Mouse (Mus musculus) erythroblast, embryonic 14.5 days (primary cell): ENCODE measurements around the gene Aox3. TPM values are rescaled to one million over a fixed set of nuclear protein-coding genes. Genes with fewer than 3 reads are reported as not detected.

Source experiments
- H3K27me3 ChIP-seq: 2 replicates; pipeline ENCODE4 v1.6.1; 2012; ENCODE audit warnings: inconsistent platforms; ENCODE audit not compliant: control insufficient read depth
- H3K36me3 ChIP-seq: 2 replicates; pipeline ENCODE4 v1.6.1; 2012; ENCODE audit warnings: mild to moderate bottlenecking, inconsistent platforms; ENCODE audit not compliant: control insufficient read depth
- H3K4me1 ChIP-seq: 2 replicates; pipeline ENCODE4 v1.6.1; 2012; ENCODE audit warnings: inconsistent platforms; ENCODE audit not compliant: control insufficient read depth
- H3K4me3 ChIP-seq: replicated peaks from 2 replicates; pipeline ENCODE3; 2012; ENCODE audit warnings: moderate library complexity, mild to moderate bottlenecking, inconsistent platforms
- H3K9me3 ChIP-seq: 2 replicates; pipeline ENCODE4 v1.6.1; 2012; ENCODE audit warnings: low read length, inconsistent platforms, mixed read lengths; ENCODE audit not compliant: control insufficient read depth
- GATA1 ChIP-seq: IDR thresholded peaks from 2 replicates; pipeline ENCODE4 v1.6.1; 2012; ENCODE audit warnings: low read length, inconsistent platforms, mixed read lengths
- TAL1 ChIP-seq: IDR thresholded peaks from 3 replicates; pipeline ENCODE4 v1.6.1; 2012; ENCODE audit warnings: low read length, inconsistent platforms, mixed read lengths
- polyA plus RNA-seq: library from polyadenylated mRNA; stranded (reverse); fragments of >175 nt; gene quantifications from 2 replicates; pipeline ENCODE4 v1.2.3, GENCODE M21; 2012

The Aox3 gene
- polyA plus RNA-seq: not detected in 2 replicates

DNA sequence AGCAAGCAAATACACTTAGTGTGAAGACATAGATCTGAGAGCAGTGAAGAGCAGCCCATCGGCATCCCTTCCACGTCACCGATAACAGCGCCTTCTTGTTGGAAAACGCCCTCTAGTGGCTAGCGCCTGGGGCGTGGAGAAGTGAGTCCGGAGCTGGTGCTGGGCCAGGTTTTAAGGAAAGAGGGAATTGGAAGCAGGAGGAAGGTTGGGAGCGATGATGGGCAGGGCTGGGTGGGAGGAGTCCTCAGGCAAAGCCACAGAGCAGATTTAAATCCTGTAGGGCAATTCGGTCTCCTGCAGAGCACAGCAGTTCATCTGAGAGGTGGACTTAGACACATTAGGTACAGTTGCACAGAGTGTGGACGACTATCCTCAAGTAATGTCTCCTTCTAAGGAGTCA is at the start of gene Aox3:
TSS of gene Aox3 (plus strand) at position 251 of the 400 bp plus-strand sequence.
- no peak for TF ChIP-seq TAL1
- Histone ChIP-seq H3K9me3 (no peaks in the 10 kb centered on the region), H3K27me3 (no peaks in the 10 kb centered on the region), H3K4me1 (no peaks in the 10 kb centered on the region), H3K4me3 (no peak within 1 kb of the TSS), H3K36me3 (no peaks in the 10 kb centered on the region)

DNA sequence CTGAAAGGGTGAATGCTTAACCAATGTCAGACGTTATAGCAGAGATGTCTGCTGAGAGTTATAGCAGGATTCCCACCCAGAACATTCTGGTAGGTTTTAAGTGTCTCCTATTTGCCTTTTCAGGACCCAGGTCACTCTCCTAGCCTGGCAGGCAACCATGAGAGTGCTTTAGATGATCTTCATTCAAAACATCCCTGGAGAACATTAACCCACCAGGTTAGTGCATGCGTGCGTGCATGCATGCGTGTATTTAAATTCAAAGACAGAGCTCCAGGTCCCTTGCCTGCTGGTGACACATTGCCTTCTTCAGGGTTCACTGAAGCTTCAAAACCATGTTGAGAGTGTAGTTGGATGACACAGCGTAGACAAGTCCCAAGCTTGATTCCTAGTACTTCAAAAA is 47.8 kb upstream of the Aox3 start:
- no peak overlapping the region for H3K4me3 ChIP-seq
- no peak for TF ChIP-seq GATA1
- TF ChIP-seq TAL1: no peak
- no peaks in the 10 kb centered on the region for H3K36me3 ChIP-seq
- no peaks in the 10 kb centered on the region for H3K27me3 ChIP-seq
- no peaks in the 10 kb centered on the region for H3K9me3 ChIP-seq
- H3K4me1 ChIP-seq: no peaks in the 10 kb centered on the region

DNA sequence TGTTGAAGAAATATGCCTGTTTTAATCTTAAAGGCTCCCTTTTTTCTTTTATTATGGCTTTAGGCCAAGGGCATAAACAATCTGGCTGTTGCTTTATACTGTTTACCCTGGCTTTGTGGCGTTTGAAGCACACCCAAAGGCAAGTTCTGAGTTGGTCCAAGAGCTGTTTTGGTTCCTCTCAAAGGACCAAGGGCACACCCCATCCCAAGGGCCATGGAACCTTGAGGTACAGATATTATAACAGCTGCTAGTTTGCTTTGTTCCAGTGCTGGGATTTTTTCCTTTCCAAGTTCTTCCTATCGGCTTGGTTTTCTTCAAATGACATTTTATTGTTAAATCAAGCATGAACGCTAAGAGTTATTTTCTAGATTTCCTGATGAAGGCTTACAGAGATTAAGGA is 47.3 kb upstream of the Aox3 start:
- Histone ChIP-seq H3K4me1 (no peaks in the 10 kb centered on the region), H3K36me3 (no peaks in the 10 kb centered on the region), H3K27me3 (no peaks in the 10 kb centered on the region), H3K9me3 (no peaks in the 10 kb centered on the region), H3K4me3 (no peak overlapping the region)
- no peak for TF ChIP-seq TAL1

DNA sequence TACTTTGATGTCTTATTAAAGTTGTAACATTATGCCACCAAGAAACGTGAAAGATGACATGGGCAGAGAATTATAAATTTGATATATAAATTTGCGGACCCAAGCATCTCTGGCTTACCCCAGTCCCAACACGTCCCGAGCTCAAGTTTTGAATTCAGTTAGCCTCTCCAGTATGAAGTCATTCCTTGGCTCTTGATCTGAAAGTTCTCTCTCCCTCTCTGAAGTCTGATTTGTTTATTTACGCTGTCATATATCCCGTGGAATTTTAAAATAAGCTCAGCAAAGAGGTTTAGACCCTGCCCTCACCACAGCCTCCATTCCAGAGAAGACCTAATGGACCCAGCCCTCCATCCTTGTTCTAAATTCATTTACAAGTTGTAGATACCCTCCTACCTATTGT is 43.7 kb upstream of the Aox3 start:
- no peaks in the 10 kb centered on the region for H3K4me1 ChIP-seq
- no peaks in the 10 kb centered on the region for H3K36me3 ChIP-seq
- no peaks in the 10 kb centered on the region for H3K9me3 ChIP-seq
- no peaks in the 10 kb centered on the region for H3K27me3 ChIP-seq
- no peak overlapping the region for H3K4me3 ChIP-seq
- TF ChIP-seq TAL1 (no peak), GATA1 (no peak)

DNA sequence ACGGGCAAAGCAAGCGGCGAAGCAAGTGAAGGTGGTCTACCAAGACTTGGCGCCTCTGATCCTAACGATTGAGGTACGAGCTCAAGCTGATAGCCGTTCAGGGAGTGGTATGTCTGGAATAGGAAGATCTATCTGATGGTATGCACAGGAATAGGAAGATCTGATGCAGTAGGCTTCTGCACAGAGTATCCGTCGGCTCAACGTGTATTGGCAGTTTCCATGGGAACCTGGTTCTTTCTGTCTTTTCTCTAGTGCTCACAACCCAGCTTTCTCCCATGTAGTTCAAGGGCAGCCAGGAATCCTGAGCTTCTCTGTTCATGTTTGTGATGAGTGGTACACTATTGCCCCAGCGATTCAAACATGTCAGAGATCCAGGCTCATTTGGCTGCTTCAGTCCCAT is 42.8 kb upstream of the Aox3 start:
- no peak for TF ChIP-seq GATA1
- H3K9me3 ChIP-seq: no peaks in the 10 kb centered on the region

DNA sequence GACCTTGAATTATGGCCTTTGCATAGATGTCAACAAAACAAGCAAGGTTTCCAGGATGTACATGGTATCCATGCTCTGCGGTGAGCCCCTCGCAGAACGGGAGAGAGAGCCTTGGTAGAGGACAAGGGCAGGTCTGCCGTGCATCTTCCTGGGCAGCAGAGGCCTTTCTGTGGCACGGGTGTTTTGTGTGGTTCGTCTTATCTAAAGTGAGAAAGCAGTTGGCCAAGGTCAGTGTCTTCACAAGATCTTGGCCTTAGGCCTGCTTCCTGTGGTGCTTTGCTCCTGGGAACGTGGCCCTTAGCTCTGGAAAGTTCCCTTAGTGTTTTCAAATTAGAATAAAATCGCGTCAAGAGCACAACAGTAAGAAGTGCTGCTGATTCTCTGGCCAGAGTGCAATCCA is 41.9 kb upstream of the Aox3 start:
- H3K9me3 ChIP-seq: no peaks in the 10 kb centered on the region
- no peaks in the 10 kb centered on the region for H3K27me3 ChIP-seq
- no peak overlapping the region for H3K4me3 ChIP-seq
- TF ChIP-seq TAL1: no peak
- no peak for TF ChIP-seq GATA1
- no peaks in the 10 kb centered on the region for H3K4me1 ChIP-seq
- no peaks in the 10 kb centered on the region for H3K36me3 ChIP-seq

More for the DNA sequence above, 42.8 kb upstream of the Aox3 start:
- Histone ChIP-seq H3K4me3 (no peak overlapping the region), H3K4me1 (no peaks in the 10 kb centered on the region), H3K36me3 (no peaks in the 10 kb centered on the region), H3K27me3 (no peaks in the 10 kb centered on the region)

DNA sequence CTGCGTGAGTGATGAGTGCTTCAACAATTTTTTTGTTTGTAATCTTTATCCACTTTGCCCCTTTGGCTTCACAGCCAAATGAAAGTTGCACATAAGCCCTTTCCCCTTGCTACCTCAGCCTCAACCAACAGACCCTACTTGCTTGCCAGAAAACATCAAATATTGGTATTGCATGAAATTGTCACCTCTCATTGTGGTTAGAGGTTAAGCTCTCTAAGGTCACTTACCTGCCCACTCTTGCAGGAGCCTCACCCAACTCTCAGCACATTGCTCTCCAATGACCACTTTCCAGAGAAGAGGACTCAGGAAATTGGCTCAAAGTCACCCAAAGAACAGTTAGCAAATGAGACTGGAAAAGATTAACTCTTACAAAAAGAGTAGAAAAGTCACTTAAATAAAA is 41.4 kb upstream of the Aox3 start:
- no peaks in the 10 kb centered on the region for H3K36me3 ChIP-seq
- H3K4me1 ChIP-seq: no peaks in the 10 kb centered on the region
- TF ChIP-seq TAL1: no peak
- TF ChIP-seq GATA1: no peak
- H3K9me3 ChIP-seq: no peaks in the 10 kb centered on the region
- no peaks in the 10 kb centered on the region for H3K27me3 ChIP-seq
- no peak overlapping the region for H3K4me3 ChIP-seq

DNA sequence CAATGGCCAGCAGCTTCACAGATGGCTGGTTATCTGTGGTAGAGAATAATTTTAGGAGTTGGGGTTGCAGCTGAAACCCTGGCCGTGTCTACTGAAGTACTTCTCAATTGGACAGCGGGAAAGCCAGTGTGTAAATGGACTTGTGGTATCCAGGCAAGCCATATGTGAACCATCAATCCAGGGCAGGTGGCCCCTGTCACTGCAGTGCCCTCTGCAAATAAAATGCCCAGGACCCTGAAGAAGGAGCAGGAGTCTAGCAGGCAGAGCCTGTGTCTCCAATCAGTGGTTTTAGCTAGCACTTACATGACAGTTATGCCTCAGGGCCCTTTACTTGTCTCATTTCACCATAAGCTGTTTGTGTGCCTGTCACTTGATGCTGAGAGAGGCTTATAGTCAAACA is 40.5 kb upstream of the Aox3 start:
- Histone ChIP-seq H3K36me3 (no peaks in the 10 kb centered on the region), H3K4me3 (no peak overlapping the region), H3K27me3 (no peaks in the 10 kb centered on the region), H3K4me1 (no peaks in the 10 kb centered on the region), H3K9me3 (no peaks in the 10 kb centered on the region)
- TF ChIP-seq GATA1: no peak
- no peak for TF ChIP-seq TAL1

DNA sequence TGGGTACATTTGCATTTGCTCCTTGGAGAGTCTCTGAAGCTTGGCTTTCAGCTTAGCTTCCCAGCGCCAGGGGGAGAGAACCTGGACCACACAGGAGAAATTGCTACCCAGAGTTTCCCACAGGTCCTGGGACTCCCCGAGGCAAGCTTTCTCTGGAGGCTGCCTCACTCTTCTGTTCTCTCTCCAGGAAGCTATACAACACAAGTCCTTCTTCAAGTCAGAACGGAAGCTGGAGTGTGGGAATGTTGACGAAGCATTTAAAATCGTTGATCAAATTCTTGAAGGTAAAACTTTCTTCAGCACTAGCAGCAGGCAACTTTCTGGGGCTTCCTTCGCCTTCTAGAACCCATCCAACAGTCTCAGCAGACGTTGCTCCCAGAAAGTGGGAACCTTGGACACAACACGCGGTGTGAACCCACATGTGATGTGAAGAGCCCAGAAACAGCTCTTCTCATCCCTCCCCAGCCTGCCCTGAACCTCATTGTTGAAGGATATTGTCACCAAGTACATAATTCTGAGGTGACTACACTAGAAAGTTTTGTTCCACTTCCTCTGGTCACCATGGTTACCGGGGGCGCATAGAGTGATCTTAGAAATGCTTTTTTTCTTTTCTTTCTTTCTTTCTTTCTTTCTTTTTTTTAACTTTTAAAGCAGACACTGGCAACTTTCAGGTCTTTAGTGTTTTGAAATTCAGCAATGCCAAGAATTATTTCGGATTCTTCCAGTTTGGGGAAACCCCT is 39.8 kb upstream of the Aox3 start:
- TF ChIP-seq TAL1 (no peak), GATA1 (no peak)
- Histone ChIP-seq H3K36me3 (no peaks in the 10 kb centered on the region), H3K27me3 (no peaks in the 10 kb centered on the region)

DNA sequence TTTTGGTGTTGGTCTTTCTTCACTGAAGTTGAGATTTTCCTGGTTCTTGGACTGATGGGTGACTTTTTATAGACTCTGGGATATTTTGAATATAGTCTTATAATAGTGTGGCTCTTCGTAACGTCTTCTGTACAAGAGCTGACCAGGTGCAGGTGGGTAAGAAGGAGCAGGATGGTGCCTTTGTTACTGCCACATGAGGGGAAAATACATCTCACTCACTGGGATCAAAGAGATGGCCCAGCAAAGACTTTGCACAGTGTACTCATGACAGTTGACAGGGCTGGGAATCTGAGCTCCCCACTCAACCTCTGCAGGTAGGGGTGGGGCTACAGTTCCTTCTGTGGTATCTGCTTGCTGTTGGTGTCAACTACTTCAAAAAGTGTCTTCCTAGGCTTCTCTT is 38.7 kb upstream of the Aox3 start:
- no peaks in the 10 kb centered on the region for H3K36me3 ChIP-seq
- H3K27me3 ChIP-seq: no peaks in the 10 kb centered on the region
- H3K9me3 ChIP-seq: no peaks in the 10 kb centered on the region
- no peak for TF ChIP-seq TAL1
- TF ChIP-seq GATA1: no peak
- H3K4me3 ChIP-seq: no peak overlapping the region
- H3K4me1 ChIP-seq: no peaks in the 10 kb centered on the region

More for the DNA sequence above, 39.8 kb upstream of the Aox3 start:
- Histone ChIP-seq H3K4me3 (no peak overlapping the region), H3K4me1 (no peaks in the 10 kb centered on the region), H3K9me3 (no peaks in the 10 kb centered on the region)
